18 mouse cellular contexts compared by ENCODE assay signal in the genomic region with DNA sequence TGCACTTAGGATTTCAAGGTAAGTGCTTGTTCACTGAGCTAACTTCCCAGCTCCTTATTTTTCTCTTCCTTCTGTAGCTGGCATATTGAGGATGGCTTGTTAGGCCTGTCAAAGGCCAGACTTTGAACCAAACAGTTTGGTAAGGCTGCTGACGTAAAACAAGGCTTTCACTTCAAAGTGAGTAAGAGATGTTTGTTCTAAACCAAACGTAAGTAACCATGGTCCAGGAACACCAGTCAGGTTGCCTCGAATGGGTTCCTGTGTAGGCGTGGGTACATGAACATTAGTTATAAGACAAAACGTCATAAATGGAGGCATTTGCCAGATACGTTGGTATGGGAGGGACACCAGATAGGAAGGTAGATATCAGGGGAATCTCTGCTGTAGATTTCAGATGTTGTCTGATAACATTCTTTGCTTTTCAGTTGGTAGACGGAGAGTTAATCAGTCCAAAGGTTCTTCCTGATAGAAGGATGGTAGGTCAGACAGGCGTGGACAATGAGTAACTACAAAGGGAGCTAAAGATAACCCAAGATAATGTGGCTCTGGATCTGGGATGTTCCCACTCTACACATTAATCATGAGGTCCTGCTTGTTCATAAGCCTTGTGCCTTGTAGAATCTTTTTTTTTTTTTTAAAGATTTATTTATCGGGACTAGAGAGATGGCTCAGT. TPM values are rescaled to one million over a fixed set of nuclear protein-coding genes. Genes with fewer than 3 reads are reported as not detected.
"Had no signal": no experiment of that assay in that cellular context is flagged by ENCODE, and none has a peak within 500 bp of the region (broad histone marks: within the 10 kb centered on the region; RNA-seq: fewer than 3 reads in every experiment).

No protein-coding gene starts in this region.

- DNase-seq: kidney, adult 9 months; kidney, postnatal 36 days; layer of hippocampus, adult 9-11 months; lung, postnatal 14 days; right cerebral cortex, postnatal 4 days; thymus, postnatal 4 days had no signal

- H3K4me3 ChIP-seq: limb, embryonic 10.5 days; lung, embryonic 15.5 days; megakaryocyte, embryonic 14.5 days; midbrain, embryonic 15.5 days; neural tube, embryonic 12.5 days; stomach, embryonic 15.5 days had no signal

- H3K9me3 ChIP-seq: limb, embryonic 10.5 days; lung, embryonic 15.5 days; megakaryocyte, embryonic 14.5 days; midbrain, embryonic 15.5 days; neural tube, embryonic 12.5 days; stomach, embryonic 15.5 days had no signal

- H3K4me2 ChIP-seq: lung, embryonic 15.5 days; midbrain, embryonic 11.5 days; midbrain, embryonic 15.5 days; neural tube, embryonic 12.5 days; stomach, embryonic 15.5 days had no signal

- H3K4me1 ChIP-seq: limb, embryonic 10.5 days; lung, embryonic 15.5 days; midbrain, embryonic 15.5 days; neural tube, embryonic 12.5 days; stomach, embryonic 15.5 days had no signal

- H3K27me3 ChIP-seq: lung, embryonic 15.5 days; midbrain, embryonic 15.5 days; neural tube, embryonic 12.5 days; stomach, embryonic 15.5 days had no signal

- H3K36me3 ChIP-seq: limb, embryonic 10.5 days; lung, embryonic 15.5 days; midbrain, embryonic 15.5 days; neural tube, embryonic 12.5 days; stomach, embryonic 15.5 days had no signal

- H3K27ac ChIP-seq: kidney, postnatal 0 days; limb, embryonic 10.5 days; lung, embryonic 15.5 days; macrophage; midbrain, embryonic 15.5 days; neural tube, embryonic 12.5 days; stomach, embryonic 15.5 days had no signal

- ATAC-seq: hindbrain, embryonic 16.5 days; midbrain, embryonic 15.5 days had no signal

- H3K9ac ChIP-seq: lung, embryonic 15.5 days; midbrain, embryonic 15.5 days; neural tube, embryonic 12.5 days; stomach, embryonic 15.5 days had no signal

RNA-seq across cellular contexts. Expression of gene Cend1, which starts 9.1 kb away (rescaled TPM):
- total RNA-seq: monocyte, adult 5-6 weeks; neutrophil, adult 5-6 weeks had no signal
- polyA plus RNA-seq: macrophage had no signal
